Mouse (Mus musculus): ENCODE data around the gene Ddost.

DNA sequence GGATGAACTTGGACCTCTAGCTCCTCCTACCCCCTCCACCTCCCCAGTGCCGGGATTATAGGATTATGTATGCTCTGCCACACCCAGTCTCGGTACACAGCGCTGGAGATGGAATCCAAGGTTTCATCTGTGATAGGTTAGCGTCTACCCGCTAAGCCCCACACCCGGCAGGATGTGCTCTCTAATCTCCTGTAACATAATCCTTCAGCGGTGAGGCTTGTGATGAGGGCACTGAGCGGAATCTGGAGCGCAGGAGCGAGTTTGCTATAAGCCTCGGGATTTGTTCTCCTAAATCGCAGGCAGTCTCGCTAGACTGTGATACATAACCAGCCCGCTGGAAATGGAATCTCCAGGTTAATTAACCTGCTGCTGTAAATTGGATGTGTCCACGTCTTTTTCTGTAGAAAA, 25.7 kb downstream of the Ddost start:
- TF ChIP-seq POLR2A (IDR thresholded peaks at IDR 0.05; ENCODE audit: borderline replicate concordance, insufficient read depth, low read length) (no peak), CTCF (IDR thresholded peaks at IDR 0.05; ENCODE audit: borderline replicate concordance, insufficient read depth, low read depth, low read length) (no peak)

Data from cerebellum, adult 2 months (tissue).